Mouse (Mus musculus) liver, embryonic 14.5 days (tissue): ENCODE measurements around the gene Gp9. TPM values are rescaled to one million over a fixed set of nuclear protein-coding genes. Genes with fewer than 3 reads are reported as not detected.

Source experiments
- ATAC-seq: fragments of 200-750 bp; cut with Nextera tagmentation; 2 replicates; pipeline ENCODE4 v1.8.0; 2017; ENCODE audit warnings: moderate number of reproducible peaks, mild to moderate bottlenecking, moderate library complexity; ENCODE audit not compliant: insufficient read depth
- DNase-seq, 3 experiments: peaks; one replicate each; pipeline ENCODE4 v3.0.0-alpha.2; 2012 to 2013; ENCODE audit warnings: low read depth in 3 of 3, low spot score in 3 of 3
- H3K27ac ChIP-seq: fragments of 300-500 bp; sonication (generic); 2 replicates; pipeline ENCODE4 v1.5.1; 2014; ENCODE audit warnings: moderate library complexity, mild to moderate bottlenecking, control low read depth, inconsistent platforms
- H3K27me3 ChIP-seq: fragments of 300-500 bp; sonication (generic); 2 replicates; pipeline ENCODE4 v1.6.1; 2014; ENCODE audit warnings: mild to moderate bottlenecking, low read length, moderate library complexity; ENCODE audit not compliant: control insufficient read depth, insufficient read depth
- H3K36me3 ChIP-seq: fragments of 300-500 bp; sonication (generic); replicated peaks from 2 replicates; pipeline ENCODE4 v1.6.1; 2014; ENCODE audit warnings: low read depth; ENCODE audit not compliant: control insufficient read depth, insufficient read depth
- H3K4me1 ChIP-seq, 2 experiments: fragments of 200-500 bp in 1 of 2; fragments of 300-500 bp in 1 of 2; sonication (generic) in 1 of 2; replicated peaks; 2 replicates each; pipeline ENCODE4 v1.6.1; 2012 to 2014; ENCODE audit warnings: antibody characterized with exemption in 1 of 2, inconsistent platforms in 1 of 2, low read length in 1 of 2; ENCODE audit not compliant: control insufficient read depth in 2 of 2, insufficient read depth in 2 of 2
- H3K4me2 ChIP-seq: fragments of 300-500 bp; sonication (generic); 2 replicates; pipeline ENCODE4 v1.6.1; 2014; ENCODE audit warnings: low read depth, mild to moderate bottlenecking, control low read depth, moderate library complexity
- H3K4me3 ChIP-seq, 2 experiments: fragments of 200-500 bp in 1 of 2; fragments of 300-500 bp in 1 of 2; sonication (generic) in 1 of 2; 2 replicates each; pipeline ENCODE4 v1.5.1; 2012 to 2014; ENCODE audit warnings: low read depth in 2 of 2, low read length in 2 of 2, mild to moderate bottlenecking in 2 of 2, control low read depth in 1 of 2, inconsistent platforms in 1 of 2, moderate library complexity in 1 of 2; ENCODE audit not compliant: insufficient read depth in 1 of 2
- H3K9ac ChIP-seq: fragments of 300-500 bp; sonication (generic); replicated peaks from 2 replicates; pipeline ENCODE4 v1.6.1; 2014; ENCODE audit warnings: mild to moderate bottlenecking, control low read depth, moderate library complexity
- H3K9me3 ChIP-seq: fragments of 300-500 bp; sonication (generic); 2 replicates; pipeline ENCODE4 v1.6.1; 2016; ENCODE audit warnings: low read length, mixed read lengths; ENCODE audit not compliant: control insufficient read depth
- CTCF ChIP-seq: IDR thresholded peaks from 2 replicates; pipeline ENCODE4 v1.5.1; 2016; ENCODE audit warnings: antibody characterized with exemption, low read depth, control low read depth
- EP300 ChIP-seq: IDR thresholded peaks from 2 replicates; pipeline ENCODE4 v1.6.1; 2016; ENCODE audit warnings: antibody characterized with exemption, low read depth
- WGBS: fragments of 180-500 bp; shearing (Covaris S2); extraction: QIAGEN DNeasy Blood & Tissue Kit; methylation state at CpG from one replicate; pipeline ENCODE4 v1.1.7; 2014; ENCODE audit not compliant: insufficient replicate concordance; 5-methylcytosine and 5-hydroxymethylcytosine counted together
- polyA plus RNA-seq, 2 experiments: library from polyadenylated mRNA; depleted of rRNA in 1 of 2; stranded (reverse) in 1 of 2; unstranded in 1 of 2; fragments of >200 nt; fragmentation: Nextera tagmentation in 1 of 2; extraction: Ambion mirVana in 1 of 2; gene quantifications; 2 replicates each; pipeline versions ENCODE4 v1.2.1 to v1.2.3; 2012 to 2014

The Gp9 gene
- polyA plus RNA-seq, 2 experiments, result 29.1 to 35.1 TPM

- peak overlapping the region; percentile 44 for H3K9ac ChIP-seq
Measured at GRCm38 (mm10) chr6:87796251-87796880, 18.5 kb downstream of the Gp9 start.

DNA sequence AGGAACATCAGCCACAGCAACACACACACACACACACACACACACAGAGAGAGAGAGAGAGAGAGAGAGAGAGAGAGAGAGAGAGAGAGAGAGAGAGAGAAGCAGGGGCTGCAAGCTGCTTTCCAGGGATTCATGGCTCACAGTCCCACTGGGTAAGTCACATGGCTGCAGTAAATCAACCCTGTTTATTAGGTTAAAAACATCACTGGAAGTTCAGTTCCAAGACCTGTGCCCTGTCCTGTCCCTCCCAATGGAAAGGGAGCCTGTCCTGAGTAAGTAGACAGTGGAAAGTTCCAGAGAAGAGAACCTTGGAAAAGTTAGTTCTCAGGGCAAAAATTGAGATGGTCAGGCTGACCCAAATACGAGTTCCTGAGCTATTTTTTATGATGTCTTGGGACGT is 19.4 kb downstream of the Gp9 start:
- Histone ChIP-seq H3K4me2 (no peak overlapping the region), H3K27ac (peak overlapping the region; percentile 88), H3K4me3 (no peak overlapping the region), H3K9me3 (no peaks in the 10 kb centered on the region), H3K27me3 (no peaks in the 10 kb centered on the region), H3K4me1 (peaks cover 30 to 44% of the 10 kb centered on the region in 2 experiments), H3K9ac (no peak overlapping the region; the same call in 1 of the 2 replicates), H3K36me3 (peaks cover 25% of the 10 kb centered on the region)
- no peak for DNase-seq
- TF ChIP-seq CTCF, result no peak
- TF ChIP-seq EP300, result no peak
- WGBS, result 62% methylated on average over 2 of the region's 2 CpGs
- ATAC-seq, result no peak

More at GRCm38 (mm10) chr6:87796251-87796880, 18.5 kb downstream of the Gp9 start:
- TF ChIP-seq EP300 (no peak), CTCF (no peak)
- Histone ChIP-seq H3K36me3 (peaks cover 32% of the 10 kb centered on the region), H3K4me2 (peak overlapping the region; percentile 61), H3K4me1 (peaks cover 38 to 53% of the 10 kb centered on the region in 2 experiments), H3K27me3 (no peaks in the 10 kb centered on the region), H3K9me3 (no peaks in the 10 kb centered on the region), H3K27ac (peak overlapping the region; percentile 88), H3K4me3 (no peak overlapping the region)
- peak in 2 of 3 experiments; percentile 50 to 53 for DNase-seq
- ATAC-seq, result peak; percentile 86
- 52% methylated on average over 6 of the region's 6 CpGs for WGBS

DNA sequence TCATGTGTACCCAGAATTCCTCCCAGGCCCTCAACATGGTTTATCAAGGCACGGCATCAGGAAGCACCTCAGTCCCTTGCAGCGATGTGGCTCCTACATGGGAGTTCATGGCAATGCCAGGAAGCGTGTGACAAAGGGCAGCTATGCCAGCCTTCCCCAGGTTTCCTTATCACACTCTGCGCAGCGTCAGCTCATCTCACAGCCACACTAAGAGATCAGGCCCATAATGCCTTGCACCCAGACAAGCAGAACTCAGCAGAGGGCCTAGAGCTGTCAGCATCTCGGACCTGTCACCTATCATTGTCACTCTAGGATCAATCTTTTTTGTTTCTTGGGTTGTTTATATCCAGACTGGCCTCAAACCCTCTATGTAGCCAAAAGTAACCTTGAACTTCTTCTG is 21.7 kb downstream of the Gp9 start:
- 35% methylated on average over 6 of the region's 6 CpGs for WGBS
- no peak overlapping the region for H3K4me3 ChIP-seq
- no peaks in the 10 kb centered on the region for H3K9me3 ChIP-seq
- H3K9ac ChIP-seq, result no peak overlapping the region; the same call in 1 of the 2 replicates
- peaks cover 11% of the 10 kb centered on the region for H3K36me3 ChIP-seq
- peak overlapping the region; percentile 9 for H3K4me2 ChIP-seq
- no peak for DNase-seq
- TF ChIP-seq EP300 (peak; percentile 16; the same call in 1 of the 2 replicates), CTCF (no peak)
- peak overlapping the region; percentile 8 for H3K27ac ChIP-seq
- peak; percentile 42 for ATAC-seq
- no peaks in the 10 kb centered on the region for H3K27me3 ChIP-seq
- H3K4me1 ChIP-seq, result peaks cover 30 to 42% of the 10 kb centered on the region in 2 experiments

GRCm38 (mm10) chr6:87802462-87802861 is 24.6 kb downstream of the Gp9 start:
- H3K4me3 ChIP-seq, result no peak overlapping the region
- H3K36me3 ChIP-seq, result peaks cover 18% of the 10 kb centered on the region
- no peaks in the 10 kb centered on the region for H3K27me3 ChIP-seq
- peaks cover 19 to 31% of the 10 kb centered on the region in 2 experiments for H3K4me1 ChIP-seq
- 70% methylated on average over 7 of the region's 7 CpGs for WGBS
- H3K9ac ChIP-seq, result no peak overlapping the region
- no peak overlapping the region for H3K4me2 ChIP-seq
- ATAC-seq (no peak), DNase-seq (no peak)
- H3K27ac ChIP-seq, result no peak overlapping the region
- TF ChIP-seq EP300 (no peak), CTCF (no peak)
- no peaks in the 10 kb centered on the region for H3K9me3 ChIP-seq

GRCm38 (mm10) chr6:87804036-87804435 is 26.2 kb downstream of the Gp9 start:
- H3K4me3 ChIP-seq, result no peak overlapping the region
- H3K9me3 ChIP-seq, result no peaks in the 10 kb centered on the region
- H3K27me3 ChIP-seq, result no peaks in the 10 kb centered on the region
- H3K36me3 ChIP-seq, result peaks cover 25% of the 10 kb centered on the region
- ATAC-seq, result no peak
- TF ChIP-seq CTCF, result no peak
- H3K4me1 ChIP-seq, result peaks cover 33 to 36% of the 10 kb centered on the region in 2 experiments
- WGBS, result 60% methylated on average over 1 of the region's 1 CpGs
- no peak for DNase-seq
- H3K27ac ChIP-seq, result no peak overlapping the region
- no peak overlapping the region for H3K4me2 ChIP-seq
- no peak overlapping the region for H3K9ac ChIP-seq
